Mouse (Mus musculus) stomach, embryonic 15.5 days (tissue): Measurements from ENCODE around the gene Csnk1e. TPM values are rescaled to one million over a fixed set of nuclear protein-coding genes. Genes with fewer than 3 reads are reported as not detected.
A peak's percentile ranks its signal among the peaks of the same experiment; 100 is the strongest.

Source experiments
- ATAC-seq: fragments of 200-750 bp; cut with Nextera tagmentation; 2 replicates; pipeline ENCODE4 v1.8.0; 2017; ENCODE audit warnings: low read depth, moderate number of reproducible peaks, moderate TSS enrichment; ENCODE audit not compliant: insufficient read depth, low FRiP score
- H3K27ac ChIP-seq: fragments of 300-500 bp; sonication (generic); 2 replicates; pipeline ENCODE4 v1.5.1; 2015; ENCODE audit warnings: mild to moderate bottlenecking, inconsistent platforms
- H3K27me3 ChIP-seq: fragments of 300-500 bp; sonication (generic); replicated peaks from 2 replicates; pipeline ENCODE4 v1.6.1; 2015; ENCODE audit warnings: inconsistent platforms
- H3K36me3 ChIP-seq: fragments of 300-500 bp; sonication (generic); 2 replicates; pipeline ENCODE4 v1.6.1; 2015; ENCODE audit warnings: inconsistent platforms
- H3K4me1 ChIP-seq: fragments of 300-500 bp; sonication (generic); 2 replicates; pipeline ENCODE4 v1.6.1; 2015; ENCODE audit warnings: inconsistent platforms
- H3K4me2 ChIP-seq: fragments of 300-500 bp; sonication (generic); 2 replicates; pipeline ENCODE4 v1.6.1; 2015; ENCODE audit warnings: mild to moderate bottlenecking, inconsistent platforms
- H3K4me3 ChIP-seq: fragments of 300-500 bp; sonication (generic); replicated peaks from 2 replicates; pipeline ENCODE4 v1.5.1; 2015; ENCODE audit warnings: inconsistent platforms
- H3K9ac ChIP-seq: fragments of 300-500 bp; sonication (generic); 2 replicates; pipeline ENCODE4 v1.6.1; 2015; ENCODE audit warnings: inconsistent platforms
- H3K9me3 ChIP-seq: fragments of 300-500 bp; sonication (generic); 2 replicates; pipeline ENCODE4 v1.6.1; 2016; ENCODE audit warnings: inconsistent platforms
- WGBS: fragments of 180-500 bp; shearing (Covaris S2); methylation state at CpG from one replicate; pipeline ENCODE4 v1.1.7; 2015; 5-methylcytosine and 5-hydroxymethylcytosine counted together
- polyA plus RNA-seq: library from polyadenylated mRNA; unstranded; fragments of >200 nt; fragmentation: Nextera tagmentation; extraction: Ambion mirVana; gene quantifications from 2 replicates; pipeline ENCODE4 v1.2.1, GENCODE M21; 2015

Csnk1e gene
- polyA plus RNA-seq, result 63.7 and 66.0 TPM in 2 replicates

- Histone ChIP-seq H3K9ac (peak within 1 kb of the TSS; percentile 25), H3K4me1 (peaks cover 13% of the 10 kb centered on the region), H3K4me3 (peak within 1 kb of the TSS; percentile 35), H3K27ac (peak within 1 kb of the TSS; percentile 4; the same call in 1 of the 2 replicates), H3K4me2 (peak within 1 kb of the TSS; percentile 83), H3K36me3 (no peaks in the 10 kb centered on the region), H3K27me3 (no peaks in the 10 kb centered on the region), H3K9me3 (no peaks in the 10 kb centered on the region)
- peak; percentile 84 for ATAC-seq
- 3% methylated on average over 24 of the region's 24 CpGs for WGBS
Observed at GRCm38 (mm10) chr15:79455106-79455810, at the start of gene Csnk1e. Gene Csnk1e, minus strand, starts transcription at chr15:79455566.

- ATAC-seq, result no peak
- 1% methylated on average over 57 of the region's 60 CpGs for whole genome bisulfite sequencing
- no peaks in the 10 kb centered on the region for H3K9me3 ChIP-seq
Observed at GRCm38 (mm10) chr15:79504707-79505452, 49.5 kb upstream of the Csnk1e start, which contains the start of gene Kcnj4. Gene Kcnj4, minus strand, starts transcription at chr15:79505241.

GRCm38 (mm10) chr15:79503438-79503837 lies 48.1 kb upstream of the Csnk1e start:
- peaks cover 68% of the 10 kb centered on the region for H3K27me3 ChIP-seq
- no peak overlapping the region for H3K4me3 ChIP-seq
- WGBS, result 69% methylated on average over 5 of the region's 5 CpGs
- H3K36me3 ChIP-seq, result no peaks in the 10 kb centered on the region
- H3K27ac ChIP-seq, result no peak overlapping the region
- H3K9ac ChIP-seq, result no peak overlapping the region
- peaks cover 18% of the 10 kb centered on the region for H3K4me1 ChIP-seq
- no peak overlapping the region for H3K4me2 ChIP-seq
- H3K9me3 ChIP-seq, result no peaks in the 10 kb centered on the region
- ATAC-seq, result no peak

More at GRCm38 (mm10) chr15:79504707-79505452, 49.5 kb upstream of the Csnk1e start, which contains the start of gene Kcnj4:
- no peak within 1 kb of the TSS for H3K27ac ChIP-seq
- peaks cover 71% of the 10 kb centered on the region for H3K27me3 ChIP-seq
- H3K9ac ChIP-seq, result peak within 1 kb of the TSS; percentile 29
- peaks cover 18% of the 10 kb centered on the region for H3K4me1 ChIP-seq
- H3K4me3 ChIP-seq, result peak within 1 kb of the TSS; percentile 57
- no peaks in the 10 kb centered on the region for H3K36me3 ChIP-seq
- peak within 1 kb of the TSS; percentile 100 for H3K4me2 ChIP-seq

GRCm38 (mm10) chr15:79502891-79503341 lies 47.5 kb upstream of the Csnk1e start:
- H3K27me3 ChIP-seq, result peaks cover 62% of the 10 kb centered on the region
- no peaks in the 10 kb centered on the region for H3K36me3 ChIP-seq
- no peak overlapping the region for H3K4me3 ChIP-seq
- no peak overlapping the region for H3K9ac ChIP-seq
- no peak overlapping the region for H3K27ac ChIP-seq
- no peak for ATAC-seq
- 12% methylated on average over 18 of the region's 18 CpGs for WGBS
- no peak overlapping the region for H3K4me2 ChIP-seq
- peaks cover 18% of the 10 kb centered on the region for H3K4me1 ChIP-seq
- no peaks in the 10 kb centered on the region for H3K9me3 ChIP-seq

GRCm38 (mm10) chr15:79500110-79500509 lies 44.7 kb upstream of the Csnk1e start:
- H3K4me3 ChIP-seq, result no peak overlapping the region
- H3K27me3 ChIP-seq, result peaks cover 38% of the 10 kb centered on the region
- no peaks in the 10 kb centered on the region for H3K9me3 ChIP-seq
- no peak for ATAC-seq
- no peak overlapping the region for H3K4me2 ChIP-seq
- H3K9ac ChIP-seq, result no peak overlapping the region
- no peaks in the 10 kb centered on the region for H3K36me3 ChIP-seq
- 74% methylated on average over 17 of the region's 17 CpGs for WGBS
- H3K27ac ChIP-seq, result no peak overlapping the region
- peaks cover 10% of the 10 kb centered on the region; the same call in 1 of the 2 replicates for H3K4me1 ChIP-seq

GRCm38 (mm10) chr15:79493527-79493926 lies 38.2 kb upstream of the Csnk1e start:
- H3K4me3 ChIP-seq, result no peak overlapping the region
- H3K4me1 ChIP-seq, result no peaks in the 10 kb centered on the region
- no peak for ATAC-seq
- H3K9me3 ChIP-seq, result no peaks in the 10 kb centered on the region
- H3K27me3 ChIP-seq, result 0 out of 2 replicates have a peak, but pooled peaks cover 4% of the 10 kb centered on the region
- H3K9ac ChIP-seq, result no peak overlapping the region
- 38% methylated on average over 18 of the region's 18 CpGs for WGBS
- H3K4me2 ChIP-seq, result no peak overlapping the region
- no peak overlapping the region for H3K27ac ChIP-seq
- H3K36me3 ChIP-seq, result no peaks in the 10 kb centered on the region

GRCm38 (mm10) chr15:79489463-79489862 lies 34.1 kb upstream of the Csnk1e start:
- no peaks in the 10 kb centered on the region for H3K4me1 ChIP-seq
- H3K36me3 ChIP-seq, result no peaks in the 10 kb centered on the region
- WGBS, result 64% methylated on average over 11 of the region's 11 CpGs
- 0 out of 2 replicates have a peak, but pooled peaks cover 4% of the 10 kb centered on the region for H3K27me3 ChIP-seq
- ATAC-seq, result no peak
- H3K9me3 ChIP-seq, result no peaks in the 10 kb centered on the region
- no peak overlapping the region for H3K9ac ChIP-seq
- no peak overlapping the region for H3K27ac ChIP-seq
- no peak overlapping the region for H3K4me3 ChIP-seq
- H3K4me2 ChIP-seq, result no peak overlapping the region

- ATAC-seq, result no peak
- Histone ChIP-seq H3K27me3 (0 out of 2 replicates have a peak, but pooled peaks cover 4% of the 10 kb centered on the region), H3K27ac (no peak overlapping the region), H3K4me3 (no peak overlapping the region), H3K9me3 (no peaks in the 10 kb centered on the region), H3K4me1 (no peaks in the 10 kb centered on the region), H3K36me3 (no peaks in the 10 kb centered on the region), H3K4me2 (peak overlapping the region; percentile 36; the same call in 1 of the 2 replicates), H3K9ac (no peak overlapping the region)
- 12% methylated on average over 15 of the region's 15 CpGs for WGBS
Observed at GRCm38 (mm10) chr15:79481181-79481688, 25.9 kb upstream of the Csnk1e start.

- WGBS, result 48% methylated on average over 6 of the region's 6 CpGs
- Histone ChIP-seq H3K9ac (no peak overlapping the region), H3K27me3 (0 out of 2 replicates have a peak, but pooled peaks cover 4% of the 10 kb centered on the region), H3K4me2 (no peak overlapping the region), H3K27ac (no peak overlapping the region), H3K9me3 (no peaks in the 10 kb centered on the region), H3K4me3 (no peak overlapping the region), H3K4me1 (no peaks in the 10 kb centered on the region), H3K36me3 (no peaks in the 10 kb centered on the region)
- ATAC-seq, result no peak
Observed at GRCm38 (mm10) chr15:79477227-79477626, 21.9 kb upstream of the Csnk1e start.

GRCm38 (mm10) chr15:79473638-79474355 lies 18.4 kb upstream of the Csnk1e start:
- H3K36me3 ChIP-seq, result no peaks in the 10 kb centered on the region
- no peak overlapping the region for H3K4me3 ChIP-seq
- no peaks in the 10 kb centered on the region for H3K9me3 ChIP-seq
- no peak overlapping the region for H3K9ac ChIP-seq
- ATAC-seq, result no peak
- H3K27me3 ChIP-seq, result no peaks in the 10 kb centered on the region
- no peak overlapping the region for H3K27ac ChIP-seq
- 56% methylated on average over 12 of the region's 12 CpGs for WGBS
- H3K4me2 ChIP-seq, result no peak overlapping the region
- H3K4me1 ChIP-seq, result no peaks in the 10 kb centered on the region

- Histone ChIP-seq H3K4me3 (no peak overlapping the region), H3K4me1 (no peaks in the 10 kb centered on the region), H3K27me3 (no peaks in the 10 kb centered on the region), H3K36me3 (no peaks in the 10 kb centered on the region), H3K9me3 (no peaks in the 10 kb centered on the region), H3K4me2 (no peak overlapping the region), H3K9ac (no peak overlapping the region), H3K27ac (no peak overlapping the region)
- ATAC-seq, result no peak
- WGBS, result 76% methylated on average over 5 of the region's 5 CpGs
Observed at GRCm38 (mm10) chr15:79473042-79473441, 17.7 kb upstream of the Csnk1e start.
